ENCODE assay signal across 23 mouse cellular contexts in the genomic region with DNA sequence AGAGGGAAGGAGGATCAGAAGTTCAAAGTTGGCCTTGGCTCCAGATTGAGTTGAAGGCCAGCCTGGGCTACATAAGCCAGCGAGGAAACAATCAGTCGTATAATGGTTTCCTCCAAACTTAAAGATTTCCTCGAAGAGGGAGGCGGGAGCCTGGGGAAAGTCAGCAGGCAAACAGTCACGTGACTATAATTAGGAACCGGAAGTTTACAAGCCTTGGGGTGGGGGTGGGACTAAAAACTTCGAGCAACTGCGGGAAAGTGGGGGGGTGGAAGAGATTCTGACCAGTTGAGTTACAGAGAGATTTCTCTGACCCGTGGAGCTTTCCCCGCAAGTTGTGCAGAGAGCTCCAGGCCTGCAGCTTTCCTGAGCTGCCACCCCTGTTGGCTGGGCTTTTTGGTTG. TPM values are rescaled to one million over a fixed set of nuclear protein-coding genes. Genes with fewer than 3 reads are reported as not detected.
A peak's percentile ranks its signal among the peaks of the same experiment; 100 is the strongest.
DNase-seq lines count a peak whose midpoint lies in the region; ATAC-seq and TF ChIP-seq lines count a peak whose summit lies in the region.
"Had no signal": no experiment of that assay in that cellular context is flagged by ENCODE, and none has a peak within 500 bp of the region (broad histone marks: within the 10 kb centered on the region; RNA-seq: fewer than 3 reads in every experiment).

No protein-coding gene starts in this region.

- 0 out of 2 replicates have a peak overlapping the region, but pooled peaks have one; percentile 29 for H3K4me2 ChIP-seq in lung, embryonic 14.5 days
- no peak overlapping the region for H3K4me2 ChIP-seq in CH12.LX (ENCODE audit: insufficient read depth, low read depth, poor library complexity, severe bottlenecking)
- no peak overlapping the region for H3K4me2 ChIP-seq in embryonic facial prominence, embryonic 11.5 days (ENCODE audit: low read depth, low read length)
- no peak overlapping the region for H3K4me2 ChIP-seq in liver, embryonic 12.5 days
- H3K4me2 ChIP-seq: heart, embryonic 11.5 days; midbrain, embryonic 13.5 days had no signal

- peak; percentile 53 for DNase-seq in lung, embryonic 14.5 days
- no peak for DNase-seq in lung, postnatal 36 days
- no peak for DNase-seq in CH12.LX (ENCODE audit: extremely low read depth)
- peak; percentile 43 for DNase-seq in ES-CJ7 (ENCODE audit: low read depth, low spot score)
- DNase-seq in embryonic facial prominence, embryonic 11.5 days (ENCODE audit: low spot score), result peak; percentile 48
- no peak for DNase-seq in heart, adult 2 months
- DNase-seq: adrenal gland, adult 8-10 months; B cell, adult 2 months; cerebellum, adult 18-20 months; cerebellum, postnatal 14 days; layer of hippocampus, adult 9-11 months; left cerebral cortex, postnatal 4 days; lung, adult 18-20 months; right cerebral cortex, postnatal 14 days; thymus, postnatal 25 days had no signal

- no peaks in the 10 kb centered on the region for H3K36me3 ChIP-seq in lung, embryonic 14.5 days (ENCODE audit: insufficient read depth)
- no peaks in the 10 kb centered on the region for H3K36me3 ChIP-seq in CH12.LX (replicated peaks in 1 of 2; ENCODE audit: control insufficient read depth in 1 of 2, insufficient read depth in 1 of 2, low read length in 1 of 2)
- no peaks in the 10 kb centered on the region for H3K36me3 ChIP-seq in embryonic facial prominence, embryonic 11.5 days (replicated peaks; ENCODE audit: control insufficient read depth, insufficient read depth, low read depth, low read length)
- no peaks in the 10 kb centered on the region for H3K36me3 ChIP-seq in liver, embryonic 12.5 days
- H3K36me3 ChIP-seq in heart, adult 2 months (ENCODE audit: control insufficient read depth, insufficient read depth, low read length), result no peaks in the 10 kb centered on the region
- H3K36me3 ChIP-seq: midbrain, embryonic 13.5 days had no signal

- no peak for TF ChIP-seq CTCF in lung, embryonic 14.5 days (IDR thresholded peaks at IDR 0.05; ENCODE audit: low read depth)
- TF ChIP-seq CTCF in CH12.LX (conservative IDR thresholded peaks at IDR 0.05 in 1 of 2, IDR thresholded peaks at IDR 0.05 in 1 of 2; ENCODE audit: low read depth in 2 of 2, low read length in 2 of 2), result no peak
- no peak for TF ChIP-seq CTCF in heart, adult 2 months (IDR thresholded peaks at IDR 0.05)

- intact Hi-C loops in heart, adult 2 months (cut with DNase I), result no loop called here

- WGBS in lung, embryonic 14.5 days, result 36% methylated on average over 10 of the region's 10 CpGs
- WGBS in embryonic facial prominence, embryonic 11.5 days, result 46% methylated on average over 10 of the region's 10 CpGs
- WGBS in liver, embryonic 12.5 days (ENCODE audit: insufficient replicate concordance), result 37% methylated on average over 10 of the region's 10 CpGs
- WGBS in heart, adult 2 months, result 46% methylated on average over 10 of the region's 10 CpGs

- no peak for TF ChIP-seq RAD21 in CH12.LX (IDR thresholded peaks at IDR 0.05; ENCODE audit: low read depth, low read length)

- no peak overlapping the region for H3K27ac ChIP-seq in lung, embryonic 14.5 days (ENCODE audit: low read depth)
- H3K27ac ChIP-seq in CH12.LX (ENCODE audit: insufficient read depth, low read depth), result no peak overlapping the region
- no peak overlapping the region for H3K27ac ChIP-seq in embryonic facial prominence, embryonic 11.5 days (replicated peaks; ENCODE audit: low read depth, low read length)
- H3K27ac ChIP-seq in liver, embryonic 12.5 days, result no peak overlapping the region
- no peak overlapping the region for H3K27ac ChIP-seq in heart, adult 2 months
- H3K27ac ChIP-seq: hindbrain, postnatal 0 days; midbrain, embryonic 13.5 days had no signal

- peaks cover 6% of the 10 kb centered on the region; the same call in 1 of the 2 replicates for H3K4me1 ChIP-seq in lung, embryonic 14.5 days (ENCODE audit: insufficient read depth)
- no peaks in the 10 kb centered on the region for H3K4me1 ChIP-seq in CH12.LX (ENCODE audit: control insufficient read depth in 1 of 2, insufficient read depth in 2 of 2)
- H3K4me1 ChIP-seq in embryonic facial prominence, embryonic 11.5 days (ENCODE audit: control insufficient read depth, insufficient read depth, low read length), result no peaks in the 10 kb centered on the region
- no peaks in the 10 kb centered on the region for H3K4me1 ChIP-seq in liver, embryonic 12.5 days
- H3K4me1 ChIP-seq in heart, adult 2 months (ENCODE audit: control insufficient read depth, insufficient read depth, low read length), result no peaks in the 10 kb centered on the region
- H3K4me1 ChIP-seq: midbrain, embryonic 13.5 days had no signal

- H3K79me2 ChIP-seq in CH12.LX (replicated peaks; ENCODE audit: control insufficient read depth, extremely low read depth, insufficient read depth, poor library complexity, severe bottlenecking), result no peaks in the 10 kb centered on the region
- H3K79me2 ChIP-seq in heart, adult 2 months (replicated peaks; ENCODE audit: control insufficient read depth, insufficient read depth, low read length), result no peaks in the 10 kb centered on the region

- in situ Hi-C loops in CH12.LX (cut with MboI; ENCODE audit: low pct_ligation_motif_present, low pct_unique_long_range_greater_than_20kb, low sequenced_read_pairs), result no loop called here

- H3K4me3 ChIP-seq in lung, embryonic 14.5 days (ENCODE audit: low read depth, low read length), result no peak overlapping the region
- H3K4me3 ChIP-seq in CH12.LX (replicated peaks in 1 of 3; ENCODE audit: low read depth in 2 of 3, low read length in 2 of 3, poor library complexity in 1 of 3), result no peak overlapping the region
- H3K4me3 ChIP-seq in embryonic facial prominence, embryonic 11.5 days (ENCODE audit: low read depth, low read length), result no peak overlapping the region
- no peak overlapping the region for H3K4me3 ChIP-seq in liver, embryonic 12.5 days
- no peak overlapping the region for H3K4me3 ChIP-seq in heart, adult 2 months
- H3K4me3 ChIP-seq: midbrain, embryonic 13.5 days had no signal

- no peaks in the 10 kb centered on the region for H3K9me3 ChIP-seq in lung, embryonic 14.5 days (ENCODE audit: low read depth, low read length)
- H3K9me3 ChIP-seq in CH12.LX (replicated peaks; ENCODE audit: low read length), result no peaks in the 10 kb centered on the region
- no peaks in the 10 kb centered on the region for H3K9me3 ChIP-seq in embryonic facial prominence, embryonic 11.5 days (replicated peaks; ENCODE audit: control insufficient read depth, low read length)
- H3K9me3 ChIP-seq in liver, embryonic 12.5 days (replicated peaks), result no peaks in the 10 kb centered on the region
- H3K9me3 ChIP-seq: midbrain, embryonic 13.5 days had no signal

- no peak overlapping the region for H3K9ac ChIP-seq in lung, embryonic 14.5 days
- H3K9ac ChIP-seq in CH12.LX (ENCODE audit: insufficient read depth, low read depth), result no peak overlapping the region
- H3K9ac ChIP-seq in embryonic facial prominence, embryonic 11.5 days (replicated peaks; ENCODE audit: low read length), result no peak overlapping the region
- no peak overlapping the region for H3K9ac ChIP-seq in liver, embryonic 12.5 days
- H3K9ac ChIP-seq in heart, adult 2 months (ENCODE audit: low read depth, low read length), result no peak overlapping the region
- H3K9ac ChIP-seq: midbrain, embryonic 13.5 days had no signal

- dilution Hi-C loops in CH12.LX (cut with MboI; ENCODE audit: extremely low pct_ligation_motif_present, extremely low pct_unique_long_range_greater_than_20kb, low sequenced_read_pairs), result no loop called here

- H3K27me3 ChIP-seq in lung, embryonic 14.5 days (ENCODE audit: insufficient read depth, low read length), result no peaks in the 10 kb centered on the region
- H3K27me3 ChIP-seq in CH12.LX (replicated peaks), result peaks cover 3% of the 10 kb centered on the region
- H3K27me3 ChIP-seq in embryonic facial prominence, embryonic 11.5 days (ENCODE audit: control insufficient read depth, insufficient read depth, low read length), result no peaks in the 10 kb centered on the region
- H3K27me3 ChIP-seq in liver, embryonic 12.5 days (replicated peaks), result 0 out of 2 replicates have a peak, but pooled peaks cover 3% of the 10 kb centered on the region
- H3K27me3 ChIP-seq in heart, adult 2 months (ENCODE audit: control insufficient read depth, insufficient read depth, low read length), result no peaks in the 10 kb centered on the region
- H3K27me3 ChIP-seq: midbrain, embryonic 13.5 days had no signal

- ATAC-seq in lung, embryonic 14.5 days (ENCODE audit: insufficient read depth), result no peak
- ATAC-seq in embryonic facial prominence, embryonic 11.5 days (replicated peaks; ENCODE audit: insufficient number of reproducible peaks, low FRiP score, low TSS enrichment, low read depth), result no peak
- ATAC-seq in liver, embryonic 12.5 days, result no peak
- ATAC-seq: activated CD4-positive, CD25-positive, alpha-beta regulatory T cell, adult 4 months; forebrain, embryonic 14.5 days; hindbrain, postnatal 0 days; intestine, embryonic 16.5 days; midbrain, embryonic 13.5 days; Patski had no signal

- TF ChIP-seq POLR2A in CH12.LX (IDR thresholded peaks at IDR 0.05; ENCODE audit: low read depth, low read length), result no peak
- no peak for TF ChIP-seq POLR2A in heart, adult 2 months (IDR thresholded peaks at IDR 0.05; ENCODE audit: insufficient read depth, low read depth, low read length)

- no peak for TF ChIP-seq EP300 in CH12.LX (IDR thresholded peaks at IDR 0.05; ENCODE audit: low read length)
- TF ChIP-seq EP300 in heart, adult 2 months (IDR thresholded peaks at IDR 0.05; ENCODE audit: insufficient read depth, low read depth, low read length), result no peak

TF ChIP-seq in CH12.LX, 34 proteins besides CTCF, POLR2A, EP300 and RAD21:
- TF ChIP-seq BHLHE40 (IDR thresholded peaks at IDR 0.05; ENCODE audit: low read depth, low read length), result peak; percentile 41; the same call in 1 of the 2 replicates
- peak; percentile 31 for TF ChIP-seq USF1 (IDR thresholded peaks at IDR 0.05; ENCODE audit: low read depth, low read length)
- no peak for TF ChIP-seq ELF1 (IDR thresholded peaks at IDR 0.05; ENCODE audit: low read depth, low read length)

RNA-seq across cellular contexts. Expression of a gene that starts 11.0 kb away (rescaled TPM):
- polyA plus RNA-seq in lung, embryonic 14.5 days (2014; fragmentation: Nextera tagmentation; extraction: Ambion mirVana), result 132 and 142 TPM in 2 replicates
- total RNA-seq in CH12.LX (2012; rRNA removed) (0.08 TPM in 1 of 2 replicates, not detected in the other), CH12.LX (2014; rRNA removed) (not detected in 2 replicates)
- polyA plus RNA-seq in CH12.LX (2012; ENCODE audit: insufficient read length, low read depth), result 0.14 and 0.20 TPM in 2 replicates
- 319 and 335 TPM in 2 replicates for polyA plus RNA-seq in embryonic facial prominence, embryonic 11.5 days (2014; fragmentation: Nextera tagmentation; extraction: Ambion mirVana)
- 17.3 and 19.4 TPM in 2 replicates for polyA plus RNA-seq in liver, embryonic 12.5 days (2016; fragmentation: Nextera tagmentation; extraction: Ambion mirVana)
- total RNA-seq in heart, adult 2 months (2021), result 1 to 10 TPM; 3.4 to 4.7 TPM
- polyA plus RNA-seq in heart, adult 2 months (2012; rRNA removed), result 4.2 and 4.6 TPM in 2 replicates

Comparison
In these comparisons a context has a peak if more than half of its experiments do, and no peak if none do; other contexts are left out.
1. DNase-seq: peak in lung, embryonic 14.5 days (single experiment), ES-CJ7 (single experiment) and embryonic facial prominence, embryonic 11.5 days (single experiment); none in lung, postnatal 36 days (single experiment), CH12.LX (single experiment) and heart, adult 2 months (0 of 2).